Mouse (Mus musculus) thymus, adult 18-20 months (tissue): ENCODE data around the gene Map3k6.

Experiments used
- DNase-seq, 2 experiments: peaks; one replicate each; pipeline ENCODE4 v3.0.0; 2022; ENCODE audit warnings: mixed read lengths in 2 of 2

Gene Map3k6

DNA sequence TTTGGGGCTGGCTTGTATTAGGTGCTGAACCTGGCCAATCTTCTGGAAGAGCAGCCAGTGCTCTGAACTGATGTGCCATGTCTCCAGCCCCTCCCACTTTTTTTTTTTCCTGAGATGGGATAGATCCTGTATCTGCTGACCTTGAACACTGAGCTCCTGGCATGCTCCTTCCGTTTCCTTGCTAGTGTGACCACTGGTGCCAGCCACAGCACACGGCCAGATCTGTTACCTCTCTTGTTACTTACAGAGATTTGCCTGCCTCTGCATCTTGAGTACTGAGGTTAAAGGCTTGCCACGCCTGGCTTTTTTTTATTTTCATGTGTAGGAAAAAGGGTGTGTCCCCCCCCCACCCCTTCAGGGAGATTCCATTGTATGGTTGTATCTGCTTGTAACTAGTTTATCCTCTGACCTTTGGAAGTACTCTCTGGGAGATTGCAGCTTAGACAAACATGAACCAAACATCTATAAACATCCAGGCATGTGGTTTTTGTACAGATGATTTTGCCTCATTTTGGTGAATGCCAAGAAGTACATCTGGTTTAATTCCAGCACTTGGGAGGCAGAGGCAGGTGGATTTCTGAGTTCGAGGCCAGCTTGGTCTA is 46.0 kb downstream of the Map3k6 start:
- no peak for DNase-seq

DNA sequence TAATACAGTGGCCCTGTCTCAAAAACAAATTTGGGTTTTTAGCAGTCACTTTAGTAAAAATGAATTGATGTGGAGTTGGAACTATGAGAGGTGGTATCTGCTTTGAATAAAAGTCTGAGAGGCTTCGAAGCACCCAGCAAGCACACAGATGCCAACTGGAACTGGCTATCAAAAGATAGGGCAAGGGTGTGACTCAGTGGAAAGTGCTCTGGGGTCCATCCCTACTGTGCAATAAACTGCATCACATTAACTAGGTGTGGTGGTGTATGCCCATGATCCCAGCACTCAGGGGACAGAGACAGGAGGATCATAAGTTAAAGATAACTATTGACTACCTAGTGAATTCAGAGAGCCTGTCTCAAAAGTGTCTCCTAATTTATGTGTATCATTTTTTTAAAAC is 50.6 kb downstream of the Map3k6 start:
- DNase-seq: no peak

GRCm38 (mm10) chr4:133292405-133292804 is 51.8 kb downstream of the Map3k6 start:
- no peak for DNase-seq

GRCm38 (mm10) chr4:133292901-133293843 is 52.6 kb downstream of the Map3k6 start:
- peak in 1 of 2 experiments; percentile 48 for DNase-seq

DNA sequence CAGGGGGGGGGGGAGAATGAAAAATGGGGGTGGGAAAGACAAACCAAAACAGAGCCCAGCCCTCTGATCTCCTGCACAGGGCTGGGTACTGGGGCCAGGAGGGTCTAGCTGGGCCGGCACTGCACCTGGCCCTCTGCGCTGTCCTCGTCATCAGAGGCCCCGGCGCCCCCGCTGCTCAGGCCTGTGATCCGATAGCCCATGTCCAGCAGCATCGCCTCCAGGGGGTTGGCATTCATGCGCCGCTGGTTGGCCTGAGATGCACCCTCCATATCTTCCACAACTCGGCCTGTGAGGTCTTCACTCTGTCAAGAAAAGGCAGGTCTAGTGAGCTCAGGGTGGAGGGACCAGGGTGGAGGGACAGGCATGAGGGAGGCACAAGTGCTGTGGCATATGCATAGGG is 53.5 kb downstream of the Map3k6 start:
- DNase-seq: no peak

GRCm38 (mm10) chr4:133297360-133297759 is 56.7 kb downstream of the Map3k6 start:
- DNase-seq: no peak

- peak; percentile 76 to 79 for DNase-seq
Measured at GRCm38 (mm10) chr4:133297801-133298238, 57.2 kb downstream of the Map3k6 start.

DNA sequence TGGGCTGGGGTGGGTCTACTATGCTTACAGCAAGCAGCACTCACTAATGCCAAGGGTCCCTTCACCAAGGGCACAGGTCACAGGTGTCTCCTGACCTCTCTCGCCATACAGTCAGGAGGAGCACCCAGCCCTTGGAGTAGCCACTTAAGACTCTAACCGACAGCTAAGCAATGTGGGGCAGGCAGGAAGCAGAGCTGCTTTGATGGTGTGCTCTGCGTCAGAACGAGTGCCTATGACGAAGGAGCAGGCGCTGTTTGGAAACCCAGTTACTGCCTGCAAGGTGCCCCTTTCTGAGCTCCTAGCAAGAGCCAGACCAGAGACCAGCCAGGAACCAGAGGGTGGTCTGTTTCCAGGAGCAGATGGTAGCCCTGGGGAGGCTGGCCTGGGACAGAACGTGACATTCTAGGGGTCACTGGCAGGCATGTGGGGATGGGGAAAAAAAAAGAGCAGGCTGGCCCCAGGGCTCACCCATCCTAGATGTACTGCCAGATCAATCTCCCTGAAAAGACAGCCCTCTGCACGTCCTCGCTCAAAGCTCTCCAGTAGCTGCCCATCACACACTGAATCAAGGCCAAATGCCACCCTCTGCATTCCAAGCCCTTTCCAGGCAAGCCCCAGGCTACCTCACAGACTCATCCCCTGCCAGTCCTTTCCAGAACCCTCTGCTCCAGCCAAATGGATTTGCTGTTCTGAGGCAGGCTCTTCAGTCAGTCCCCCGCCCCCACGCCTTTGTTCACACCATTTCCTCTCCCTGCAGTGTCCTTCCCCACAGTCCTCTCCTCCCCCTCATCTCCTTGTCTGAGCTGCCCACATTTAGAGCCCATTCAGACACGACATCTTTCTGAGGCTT is 58.1 kb downstream of the Map3k6 start:
- DNase-seq: peak; percentile 64 to 81

DNA sequence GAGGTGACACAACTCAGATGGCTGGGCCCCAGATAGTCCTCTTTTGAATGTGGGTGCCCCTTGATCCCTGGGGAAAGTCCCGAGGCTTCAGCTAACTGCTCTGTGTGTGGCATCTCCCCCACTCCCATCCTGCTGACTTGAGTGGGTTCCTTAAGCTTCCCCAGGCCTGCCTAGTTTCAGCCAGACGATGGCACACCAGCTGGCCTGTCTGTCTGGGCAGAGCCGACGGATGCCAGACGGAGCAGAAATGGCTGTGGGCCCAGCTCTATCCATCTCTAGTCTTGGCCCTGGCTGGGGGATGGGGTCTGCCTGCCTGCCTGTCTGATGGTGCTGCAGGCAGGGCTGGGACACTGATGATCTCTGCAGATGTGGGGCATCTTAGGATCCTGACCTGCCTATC is 59.1 kb downstream of the Map3k6 start:
- no peak for DNase-seq

- DNase-seq: no peak
Measured at GRCm38 (mm10) chr4:133300421-133300820, 59.8 kb downstream of the Map3k6 start.

GRCm38 (mm10) chr4:133301802-133302201 is 61.2 kb downstream of the Map3k6 start:
- DNase-seq: peak in 1 of 2 experiments; percentile 38
